Comparison of ENCODE assay signal across 8 mouse cellular contexts in the genomic region with DNA sequence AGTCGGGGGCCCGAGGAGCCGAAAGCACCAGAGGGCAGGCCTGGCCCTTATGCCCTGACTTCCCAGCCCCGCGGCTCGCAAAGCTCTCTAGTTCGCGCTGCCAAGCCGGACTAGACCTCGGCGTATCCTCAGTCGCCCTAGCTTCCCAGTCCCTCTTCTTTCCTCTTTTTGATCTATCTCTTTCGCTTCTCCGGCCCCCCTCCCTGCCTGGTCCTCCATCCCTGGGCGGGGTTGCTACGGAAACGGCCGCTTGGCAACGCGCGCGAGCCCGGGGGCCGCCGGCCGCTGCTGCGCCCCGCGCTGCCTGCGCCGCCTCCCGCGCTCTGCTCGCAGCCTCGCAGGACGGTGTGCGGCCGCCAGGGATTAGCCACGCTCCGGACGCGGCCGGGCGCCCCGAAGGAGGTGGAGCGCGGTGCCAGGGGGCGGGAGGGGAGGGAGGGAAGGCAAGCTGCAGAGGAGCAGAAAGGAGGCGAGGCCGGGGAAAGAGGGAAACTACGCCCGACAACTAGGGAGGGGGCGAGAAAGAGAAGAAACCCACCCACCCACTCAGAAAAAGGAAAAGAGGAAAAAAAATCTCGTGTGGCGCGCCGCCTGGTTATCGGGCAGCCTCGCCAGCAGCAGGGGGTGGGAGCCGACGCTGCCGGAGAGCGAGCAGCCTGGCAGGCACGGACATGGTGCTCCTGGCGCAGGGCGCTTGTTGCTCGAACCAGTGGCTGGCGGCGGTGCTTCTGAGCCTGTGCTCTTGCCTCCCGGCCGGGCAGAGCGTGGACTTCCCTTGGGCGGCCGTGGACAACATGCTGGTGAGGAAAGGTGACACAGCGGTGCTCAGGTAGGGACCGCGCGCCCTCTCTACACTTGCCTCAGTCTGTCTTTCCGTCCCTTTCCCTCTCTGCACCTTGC. TPM values are rescaled to one million over a fixed set of nuclear protein-coding genes. Genes with fewer than 3 reads are reported as not detected.
DNase-seq lines count a peak whose midpoint lies in the region; ATAC-seq and TF ChIP-seq lines count a peak whose summit lies in the region.
"Had no signal": no experiment of that assay in that cellular context is flagged by ENCODE, and none has a peak within 500 bp of the region (broad histone marks: within the 10 kb centered on the region; RNA-seq: fewer than 3 reads in every experiment).

Gene Negr1 (plus strand): TSS at position 271 of the 900 bp plus-strand sequence.

- H3K79me2 ChIP-seq in myocyte (ENCODE audit: control insufficient read depth, insufficient read depth), result no peaks in the 10 kb centered on the region

- peak within 1 kb of the TSS; percentile 93 for H3K4me2 ChIP-seq in heart, embryonic 11.5 days
- no peak within 1 kb of the TSS for H3K4me2 ChIP-seq in myocyte (ENCODE audit: low read depth)

- peaks cover 38% of the 10 kb centered on the region for H3K27me3 ChIP-seq in heart, embryonic 11.5 days (ENCODE audit: control insufficient read depth, insufficient read depth, low read length)
- no peaks in the 10 kb centered on the region for H3K27me3 ChIP-seq in myocyte (ENCODE audit: control insufficient read depth, insufficient read depth, insufficient read length)

- H3K4me1 ChIP-seq in heart, embryonic 11.5 days (ENCODE audit: control insufficient read depth, insufficient read depth, low read length), result no peaks in the 10 kb centered on the region; the same call in 1 of the 2 replicates

- no peak within 1 kb of the TSS for H3ac ChIP-seq in myocyte (ENCODE audit: control insufficient read depth, insufficient read length)

- no peaks in the 10 kb centered on the region for H3K36me3 ChIP-seq in heart, embryonic 11.5 days (ENCODE audit: control insufficient read depth, insufficient read depth, low read length)
- no peaks in the 10 kb centered on the region for H3K36me3 ChIP-seq in myocyte (ENCODE audit: control insufficient read depth, insufficient read depth)

- H3K4me3 ChIP-seq in heart, embryonic 11.5 days (ENCODE audit: low read depth, low read length), result peak within 1 kb of the TSS; percentile 67
- peak within 1 kb of the TSS; percentile 3 for H3K4me3 ChIP-seq in myocyte

- ATAC-seq in cerebellum, adult (ENCODE audit: insufficient number of reproducible peaks, low FRiP score, low TSS enrichment), result peak; percentile 65
- ATAC-seq in heart, embryonic 11.5 days (replicated peaks; ENCODE audit: insufficient number of reproducible peaks, low FRiP score, low TSS enrichment), result peak; percentile 73

- H3K9me3 ChIP-seq in heart, embryonic 11.5 days (replicated peaks; ENCODE audit: control insufficient read depth, low read length), result no peaks in the 10 kb centered on the region

- under 1% methylated on average over 74 of the region's 79 CpGs for WGBS in heart, embryonic 11.5 days (ENCODE audit: insufficient replicate concordance)

- no peak for TF ChIP-seq POLR2A in myocyte (IDR thresholded peaks at IDR 0.05; ENCODE audit: insufficient read length, low read depth)

- H3K9ac ChIP-seq in heart, embryonic 11.5 days (ENCODE audit: low read depth, low read length), result peak within 1 kb of the TSS; percentile 65

- peak; percentile 16 for DNase-seq in fibroblast of lung, adult 2 months (ENCODE audit: low read depth)
- DNase-seq in kidney, postnatal 10 days, result peak; percentile 84
- DNase-seq in liver, result peak; percentile 18
- peak; percentile 84 for DNase-seq in testis, postnatal 10 days (ENCODE audit: low spot score)

- no peak within 1 kb of the TSS for H3K27ac ChIP-seq in heart, embryonic 11.5 days (ENCODE audit: low read depth, low read length)
- H3K27ac ChIP-seq: macrophage had no signal

TF ChIP-seq in myocyte, 11 proteins besides CTCF, POLR2A, EP300 and RAD21:
- TF ChIP-seq MAX (IDR thresholded peaks at IDR 0.05; ENCODE audit: low read depth), result no peak
- TF ChIP-seq MYOD1 (IDR thresholded peaks at IDR 0.05; ENCODE audit: control insufficient read depth in 1 of 3, insufficient read length in 2 of 3, low read depth in 2 of 3), result no peak
- TF ChIP-seq MYOG (IDR thresholded peaks at IDR 0.05; ENCODE audit: control insufficient read depth in 1 of 3, insufficient read depth in 1 of 3, insufficient read length in 2 of 3, low read depth in 2 of 3), result no peak
- no peak for TF ChIP-seq CEBPB (IDR thresholded peaks at IDR 0.05; ENCODE audit: insufficient read depth, poor library complexity, severe bottlenecking)
- no peak for TF ChIP-seq E2F4 (IDR thresholded peaks at IDR 0.05; ENCODE audit: insufficient read depth)
- no peak for TF ChIP-seq SRF (IDR thresholded peaks at IDR 0.05; ENCODE audit: control insufficient read depth, insufficient read length, low read depth)

RNA-seq across cellular contexts. Expression of gene Negr1, which starts in this region (rescaled TPM):
- 2.6 and 3.5 TPM in 2 replicates for polyA plus RNA-seq in heart, embryonic 11.5 days (2014; fragmentation: Nextera tagmentation; extraction: Ambion mirVana)
- 0.01 TPM for polyA plus RNA-seq in myocyte (2012; fragmentation: generic; extraction: Trizol)
- polyA plus RNA-seq: macrophage had no signal

Comparison
In these comparisons a context has a peak if more than half of its experiments do, and no peak if none do; other contexts are left out.
1. DNase-seq: peak in every context shown above with its lines; median percentile 84 in kidney, postnatal 10 days; 84 in testis, postnatal 10 days; 18 in liver; 16 in fibroblast of lung, adult 2 months.